Mouse (Mus musculus): ENCODE data around the gene Mier1. TPM values are rescaled to one million over a fixed set of nuclear protein-coding genes. Genes with fewer than 3 reads are reported as not detected.

The Mier1 gene
- total RNA-seq, 2 experiments from 2014 or later: 44.9 to 45.6 TPM

DNA sequence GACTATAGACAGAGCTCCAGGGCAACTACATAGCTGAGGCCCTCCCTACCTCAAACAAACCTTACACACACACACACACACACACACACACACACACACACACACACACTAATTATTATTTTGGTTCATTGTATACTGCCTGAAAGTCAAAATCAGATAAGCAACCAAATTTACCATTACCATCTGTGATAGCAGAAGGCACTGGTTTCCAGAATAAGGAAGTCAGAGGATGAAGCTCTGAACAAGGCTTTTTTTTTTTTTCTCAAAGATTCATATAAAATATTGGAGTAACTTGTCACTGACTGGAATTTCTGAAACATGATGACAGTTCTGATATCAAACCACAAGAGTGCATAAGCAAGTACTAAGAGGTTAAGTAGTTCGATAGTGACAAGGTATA, 94.4 kb downstream of the Mier1 start:
- intact Hi-C loops (cut with DNase I): no loop called here
- TF ChIP-seq CTCF (IDR thresholded peaks at IDR 0.05): no peak
- H3K27ac ChIP-seq: no peak overlapping the region

GRCm38 (mm10) chr4:103213859-103214497, 99.8 kb downstream of the Mier1 start:
- H3K4me3 ChIP-seq: peak overlapping the region; percentile 74
- DNase-seq (ENCODE audit: extremely low spot score in 1 of 2, low spot score in 2 of 2): peak in 1 of 2 experiments; percentile 16
- H3K27ac ChIP-seq: peak overlapping the region; percentile 96
- intact Hi-C loops (cut with DNase I): loop anchor here (2.0 kb wide), 2 partner anchors 35 to 99 kb away; partner anchors contain the start of gene Oma1
- no peak for TF ChIP-seq CTCF (IDR thresholded peaks at IDR 0.05)

More for the DNA sequence above, 94.4 kb downstream of the Mier1 start:
- no peak for DNase-seq (ENCODE audit: extremely low spot score in 1 of 2, low spot score in 2 of 2)
- H3K4me3 ChIP-seq: no peak overlapping the region

- DNase-seq (ENCODE audit: extremely low spot score in 1 of 2, low spot score in 2 of 2): peak; percentile 71 to 75
- H3K4me3 ChIP-seq: peak overlapping the region; percentile 74
- no peak for TF ChIP-seq CTCF (IDR thresholded peaks at IDR 0.05)
- intact Hi-C loops (cut with DNase I): loop anchor here (2.0 kb wide), 2 partner anchors 36 to 98 kb away; partner anchors contain the start of gene Oma1
- peak overlapping the region; percentile 96 for H3K27ac ChIP-seq
These were observed 100.3 kb downstream of the Mier1 start for GRCm38 (mm10) chr4:103214498-103214924.

Other genes starting within 250 kb of the Mier1 start
- under 1 TPM; 0.61 to 0.96 TPM for gene Tctex1d1, start 135.8 kb upstream of the Mier1 start, total RNA-seq (2021)
- 1 to 10 TPM; 1.8 to 3.1 TPM for gene Insl5, start 87.5 kb upstream of the Mier1 start, total RNA-seq (2021)
- gene Wdr78, start 165 bp downstream of the Mier1 start, total RNA-seq (2021): 10 to 100 TPM; 15.8 to 17.1 TPM
- gene Slc35d1, start 100.8 kb downstream of the Mier1 start, total RNA-seq (2021): 10 to 100 TPM; 12.7 to 12.8 TPM
- gene 4921539E11Rik, start 176.5 kb downstream of the Mier1 start, total RNA-seq (2021): not detected
- 10 to 100 TPM in 1 of 2 experiments, 1 to 10 TPM in 1; 8.8 to 10.8 TPM for gene Oma1, start 199.4 kb downstream of the Mier1 start, total RNA-seq (2021)

Data from left cerebral cortex, adult 2 months (tissue).